Mouse (Mus musculus) kidney, embryonic 15.5 days (tissue): ENCODE measurements around the gene Gm44502. TPM values are rescaled to one million over a fixed set of nuclear protein-coding genes. Genes with fewer than 3 reads are reported as not detected.

Experiments used
- ATAC-seq: fragments of 200-750 bp; cut with Nextera tagmentation; replicated peaks from 2 replicates; pipeline ENCODE4 v1.8.0; 2017; ENCODE audit warnings: moderate TSS enrichment; ENCODE audit not compliant: low FRiP score
- H3K27ac ChIP-seq: fragments of 300-500 bp; sonication (generic); 2 replicates; pipeline ENCODE4 v1.5.1; 2015; ENCODE audit warnings: mild to moderate bottlenecking, inconsistent platforms
- H3K27me3 ChIP-seq: fragments of 300-500 bp; sonication (generic); 2 replicates; pipeline ENCODE4 v1.6.1; 2015; ENCODE audit warnings: inconsistent platforms
- H3K36me3 ChIP-seq: fragments of 300-500 bp; sonication (generic); 2 replicates; pipeline ENCODE4 v1.6.1; 2015; ENCODE audit warnings: inconsistent platforms
- H3K4me1 ChIP-seq: fragments of 300-500 bp; sonication (generic); 2 replicates; pipeline ENCODE4 v1.6.1; 2015; ENCODE audit warnings: inconsistent platforms
- H3K4me2 ChIP-seq: fragments of 300-500 bp; sonication (generic); 2 replicates; pipeline ENCODE4 v1.6.1; 2015; ENCODE audit warnings: moderate library complexity, mild to moderate bottlenecking, inconsistent platforms
- H3K4me3 ChIP-seq: fragments of 300-500 bp; sonication (generic); replicated peaks from 2 replicates; pipeline ENCODE4 v1.5.1; 2015; ENCODE audit warnings: mild to moderate bottlenecking, inconsistent platforms
- H3K9ac ChIP-seq: fragments of 300-500 bp; sonication (generic); 2 replicates; pipeline ENCODE4 v1.6.1; 2015; ENCODE audit warnings: mild to moderate bottlenecking, inconsistent platforms
- H3K9me3 ChIP-seq: fragments of 300-500 bp; sonication (generic); replicated peaks from 2 replicates; pipeline ENCODE4 v1.6.1; 2016; ENCODE audit warnings: inconsistent platforms
- WGBS: fragments of 180-500 bp; shearing (Covaris S2); methylation state at CpG from one replicate; pipeline ENCODE4 v1.1.7; 2015; ENCODE audit warnings: mixed read lengths; 5-methylcytosine and 5-hydroxymethylcytosine counted together
- polyA plus RNA-seq: library from polyadenylated mRNA; unstranded; fragments of >200 nt; fragmentation: Nextera tagmentation; extraction: Ambion mirVana; gene quantifications from 2 replicates; pipeline ENCODE4 v1.2.1, GENCODE M21; 2015

Gene Gm44502
- polyA plus RNA-seq, 1 experiment from 2014 or later: not detected

DNA sequence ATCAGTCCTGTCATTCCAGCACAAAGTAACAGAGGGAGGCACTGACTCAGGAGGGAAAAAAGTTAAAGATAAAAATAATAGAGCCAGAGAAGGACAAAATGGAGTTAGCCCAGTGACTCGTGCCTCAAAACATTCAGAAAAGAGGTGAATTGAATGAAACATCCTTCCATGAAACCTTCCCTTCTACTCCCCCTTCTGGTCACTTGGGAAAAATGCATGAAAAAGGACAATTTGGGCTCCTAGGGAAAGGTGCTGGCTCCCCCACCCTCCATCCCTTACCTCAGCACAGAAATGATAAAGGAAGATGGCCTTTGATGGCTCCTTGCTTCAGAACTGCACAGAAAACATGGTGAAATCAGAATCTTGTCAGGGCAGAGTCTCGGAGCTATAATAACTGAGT lies 39.1 kb upstream of the Gm44502 start:
- H3K4me1 ChIP-seq: no peaks in the 10 kb centered on the region
- no peak for ATAC-seq
- 40% methylated on average over 2 of the region's 2 CpGs for WGBS

DNA sequence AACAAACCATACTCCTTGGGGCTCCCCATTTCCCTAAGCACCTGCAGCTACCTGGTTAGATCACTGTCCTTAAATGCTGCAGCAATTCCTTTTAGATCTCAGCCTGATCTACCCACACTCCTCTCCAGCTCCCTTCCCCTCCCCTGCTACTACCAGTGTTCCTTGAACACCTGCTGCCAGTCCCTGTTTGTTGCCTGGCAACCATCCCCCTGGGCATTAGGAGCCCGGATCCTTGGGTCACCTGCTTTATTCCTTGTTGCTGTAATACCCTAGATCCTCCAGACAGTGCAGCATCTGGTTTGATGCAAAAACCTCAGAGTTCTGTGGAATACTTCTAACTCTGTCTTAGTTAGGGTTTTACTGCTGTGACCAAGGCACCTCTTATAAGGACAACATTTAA lies 35.6 kb upstream of the Gm44502 start:
- Histone ChIP-seq H3K9me3 (no peaks in the 10 kb centered on the region), H3K9ac (no peak overlapping the region), H3K4me3 (no peak overlapping the region), H3K27ac (no peak overlapping the region), H3K4me2 (no peak overlapping the region), H3K27me3 (no peaks in the 10 kb centered on the region), H3K36me3 (no peaks in the 10 kb centered on the region), H3K4me1 (no peaks in the 10 kb centered on the region)
- 5% methylated on average over 1 of the region's 1 CpGs for WGBS
- ATAC-seq: no peak

More for the DNA sequence above, 39.1 kb upstream of the Gm44502 start:
- Histone ChIP-seq H3K36me3 (no peaks in the 10 kb centered on the region), H3K27me3 (no peaks in the 10 kb centered on the region), H3K27ac (no peak overlapping the region), H3K4me2 (no peak overlapping the region), H3K9me3 (no peaks in the 10 kb centered on the region), H3K9ac (no peak overlapping the region), H3K4me3 (no peak overlapping the region)

DNA sequence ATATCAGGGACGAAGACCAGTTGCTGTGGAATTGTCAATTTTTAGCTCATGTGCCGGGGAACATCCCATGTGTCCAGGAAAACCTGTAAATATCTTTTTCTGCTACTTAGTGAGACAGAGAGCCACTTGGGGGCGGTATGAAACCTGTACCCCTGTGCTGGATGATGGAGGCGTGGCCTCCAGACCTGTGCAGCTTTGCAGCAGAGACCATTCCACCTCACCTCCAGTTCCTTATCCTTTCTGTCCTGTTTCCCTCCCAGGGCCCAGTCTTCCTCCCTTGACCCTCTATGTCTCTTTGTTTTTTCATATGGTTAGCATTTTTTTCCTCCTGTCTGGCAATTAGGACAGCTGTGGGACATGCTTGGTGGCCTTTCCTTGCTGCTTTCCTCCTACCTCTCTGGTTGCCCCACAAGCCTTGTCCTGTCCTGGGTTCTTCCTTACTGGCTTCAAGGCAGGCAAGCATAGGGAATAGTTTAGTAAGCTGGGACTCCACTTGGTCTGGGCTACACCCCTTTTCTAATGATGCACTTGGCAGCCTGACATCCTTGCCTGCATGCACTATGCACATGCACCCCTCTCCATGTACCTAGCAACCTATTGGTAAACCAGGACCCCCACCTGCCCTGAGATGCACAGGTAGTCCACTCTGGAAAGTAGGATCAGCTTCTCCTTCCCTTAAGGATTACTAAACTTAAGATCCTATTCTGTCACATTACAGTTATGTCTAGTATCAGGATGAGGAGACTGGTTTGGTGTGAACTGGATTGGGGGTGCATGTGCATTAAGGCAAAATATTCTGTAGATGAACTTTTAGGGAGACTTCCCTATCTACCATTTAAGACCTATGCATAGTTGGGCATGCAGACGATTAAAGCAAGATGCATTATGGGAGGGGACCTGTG lies 34.1 kb upstream of the Gm44502 start:
- Histone ChIP-seq H3K27ac (no peak overlapping the region), H3K4me1 (no peaks in the 10 kb centered on the region), H3K4me2 (no peak overlapping the region), H3K4me3 (no peak overlapping the region), H3K9ac (no peak overlapping the region), H3K9me3 (no peaks in the 10 kb centered on the region), H3K27me3 (no peaks in the 10 kb centered on the region), H3K36me3 (no peaks in the 10 kb centered on the region)
- 56% methylated on average over 5 of the region's 5 CpGs for WGBS
- no peak for ATAC-seq

DNA sequence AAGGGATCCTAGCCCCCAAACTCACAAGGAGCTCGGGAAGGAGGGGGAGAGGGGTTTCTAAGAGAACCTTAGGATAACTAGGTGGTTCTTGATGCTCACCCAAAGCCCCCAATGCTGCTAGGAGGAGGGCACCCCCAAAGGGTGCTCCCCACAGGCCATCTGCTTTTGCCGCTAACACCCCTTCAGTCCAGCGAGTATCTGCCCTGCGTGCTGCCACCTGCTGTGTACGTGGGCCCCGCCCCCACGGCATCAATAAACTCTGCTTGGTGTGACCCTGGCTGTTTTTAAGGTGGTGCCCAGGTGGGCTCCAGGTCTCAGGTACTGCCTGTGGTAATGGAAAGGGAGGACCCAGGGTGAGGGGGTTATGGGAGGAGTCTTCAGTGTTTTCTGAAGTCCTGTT lies 32.7 kb upstream of the Gm44502 start:
- H3K9me3 ChIP-seq: no peaks in the 10 kb centered on the region
- no peak for ATAC-seq
- no peaks in the 10 kb centered on the region for H3K36me3 ChIP-seq
- H3K27me3 ChIP-seq: no peaks in the 10 kb centered on the region
- H3K4me1 ChIP-seq: no peaks in the 10 kb centered on the region
- no peak overlapping the region for H3K4me3 ChIP-seq
- 74% methylated on average over 7 of the region's 7 CpGs for WGBS
- H3K9ac ChIP-seq: no peak overlapping the region
- H3K4me2 ChIP-seq: no peak overlapping the region
- no peak overlapping the region for H3K27ac ChIP-seq

DNA sequence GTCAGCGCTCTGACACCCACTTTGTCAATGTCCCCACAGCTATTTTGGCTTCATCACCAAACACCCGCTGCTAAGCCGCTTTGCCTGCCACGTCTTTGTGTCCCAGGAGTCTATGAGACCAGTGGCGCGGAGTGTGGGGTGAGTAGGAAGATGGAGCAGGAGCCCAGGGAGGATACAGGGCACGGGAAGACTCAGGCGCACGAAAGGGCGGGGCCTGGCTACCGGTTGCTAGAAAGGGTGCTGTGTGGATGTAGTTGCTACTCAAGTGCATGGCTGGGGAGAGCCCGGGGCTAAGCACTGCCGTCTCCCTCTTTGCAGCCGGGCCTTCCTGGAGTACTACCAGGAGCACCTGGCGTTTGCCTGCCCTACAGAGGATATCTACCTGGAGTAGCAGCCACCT lies 31.8 kb upstream of the Gm44502 start:
- Histone ChIP-seq H3K36me3 (no peaks in the 10 kb centered on the region), H3K27ac (no peak overlapping the region), H3K4me3 (no peak overlapping the region), H3K9ac (no peak overlapping the region), H3K4me2 (no peak overlapping the region), H3K9me3 (no peaks in the 10 kb centered on the region), H3K27me3 (no peaks in the 10 kb centered on the region), H3K4me1 (no peaks in the 10 kb centered on the region)
- ATAC-seq: no peak
- 84% methylated on average over 15 of the region's 15 CpGs for WGBS

DNA sequence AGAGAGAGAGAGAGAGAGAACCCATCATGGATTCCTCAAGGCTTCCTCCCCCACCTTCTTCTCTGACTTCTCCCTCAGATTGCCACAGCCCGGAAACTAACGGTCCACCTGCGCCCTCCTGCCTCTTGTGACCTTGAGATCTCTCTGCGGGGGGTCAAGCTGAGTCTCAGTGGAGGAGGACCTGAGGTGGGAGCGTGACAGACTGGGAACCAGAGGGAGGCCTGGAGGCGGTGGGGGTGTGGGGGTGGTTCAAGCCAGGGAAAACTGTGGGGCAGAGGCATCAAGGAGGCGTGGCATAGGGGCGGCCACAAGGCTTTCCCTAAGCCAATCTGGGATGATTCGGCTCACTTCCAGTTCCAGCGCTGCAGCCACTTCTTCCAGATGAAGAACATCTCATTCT lies 30.8 kb upstream of the Gm44502 start:
- 72% methylated on average over 10 of the region's 10 CpGs for WGBS
- H3K4me2 ChIP-seq: no peak overlapping the region
- ATAC-seq: no peak

DNA sequence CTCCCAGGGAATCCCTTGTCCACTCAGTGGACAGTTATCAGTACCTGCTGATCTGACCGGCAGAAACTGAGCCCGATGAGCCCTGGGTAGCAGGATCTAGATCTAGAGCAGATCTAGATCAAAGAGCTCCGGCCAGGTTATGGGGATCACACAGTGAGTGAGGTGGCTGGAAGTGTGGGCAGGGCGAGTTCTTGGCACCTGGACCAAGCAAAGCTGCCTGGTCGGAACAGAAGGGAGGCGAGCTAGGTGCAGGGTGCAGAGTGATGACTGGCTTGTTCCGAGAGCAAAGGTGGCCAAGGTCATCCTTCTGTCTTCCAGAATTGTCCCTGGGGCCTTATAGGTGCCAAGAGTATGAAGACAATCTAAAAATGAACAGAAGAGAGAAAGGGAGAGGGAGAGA lies 30.3 kb upstream of the Gm44502 start:
- H3K27me3 ChIP-seq: 0 out of 2 replicates have a peak, but pooled peaks cover 11% of the 10 kb centered on the region
- no peaks in the 10 kb centered on the region for H3K4me1 ChIP-seq
- H3K4me2 ChIP-seq: no peak overlapping the region
- no peaks in the 10 kb centered on the region for H3K36me3 ChIP-seq
- H3K27ac ChIP-seq: no peak overlapping the region
- WGBS: 82% methylated on average over 7 of the region's 7 CpGs
- ATAC-seq: no peak
- H3K4me3 ChIP-seq: no peak overlapping the region
- no peaks in the 10 kb centered on the region for H3K9me3 ChIP-seq
- H3K9ac ChIP-seq: no peak overlapping the region

More for the DNA sequence above, 30.8 kb upstream of the Gm44502 start:
- Histone ChIP-seq H3K4me1 (no peaks in the 10 kb centered on the region), H3K27ac (no peak overlapping the region), H3K27me3 (0 out of 2 replicates have a peak, but pooled peaks cover 6% of the 10 kb centered on the region), H3K9me3 (no peaks in the 10 kb centered on the region), H3K9ac (no peak overlapping the region), H3K4me3 (no peak overlapping the region), H3K36me3 (no peaks in the 10 kb centered on the region)

DNA sequence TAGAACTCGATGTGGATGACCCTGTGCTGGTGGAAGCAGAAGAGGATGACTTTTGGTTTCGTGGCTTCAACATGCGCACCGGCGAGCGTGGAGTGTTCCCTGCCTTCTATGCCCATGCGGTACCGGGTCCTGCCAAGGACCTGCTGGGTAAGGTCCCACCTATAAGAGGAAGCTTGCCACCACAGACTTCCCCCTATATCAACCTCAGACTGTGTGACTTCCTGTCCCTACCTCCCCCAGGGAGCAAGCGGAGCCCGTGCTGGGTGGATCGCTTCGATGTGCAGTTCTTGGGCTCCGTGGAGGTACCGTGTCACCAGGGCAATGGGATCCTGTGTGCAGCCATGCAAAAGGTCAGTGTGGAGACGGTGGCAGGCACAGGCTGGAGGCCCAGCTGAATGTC lies 29.4 kb upstream of the Gm44502 start:
- Histone ChIP-seq H3K4me2 (no peak overlapping the region), H3K27me3 (peaks cover 19% of the 10 kb centered on the region), H3K9ac (no peak overlapping the region), H3K27ac (no peak overlapping the region), H3K4me1 (peaks cover 7% of the 10 kb centered on the region), H3K9me3 (no peaks in the 10 kb centered on the region), H3K4me3 (no peak overlapping the region), H3K36me3 (no peaks in the 10 kb centered on the region)
- no peak for ATAC-seq
- 89% methylated on average over 15 of the region's 15 CpGs for WGBS

DNA sequence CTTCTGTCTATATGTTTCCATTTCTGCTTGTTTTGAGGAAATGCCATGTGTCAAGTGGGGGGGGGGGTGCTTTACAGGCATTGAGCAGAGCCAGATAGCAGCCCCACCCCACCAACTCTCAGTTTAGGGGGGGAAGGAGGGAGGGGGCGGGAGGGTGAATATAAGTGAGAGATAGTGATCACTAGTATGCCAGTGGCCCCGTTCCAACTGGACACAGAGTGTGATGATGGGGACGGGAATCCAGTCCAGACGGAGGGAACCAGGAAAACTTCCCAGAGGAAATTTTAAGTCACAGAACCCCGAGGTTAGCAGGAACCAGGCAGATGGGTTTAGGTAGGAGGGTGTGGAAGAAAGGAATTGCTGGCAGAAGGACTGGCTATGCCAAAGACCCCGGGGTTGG lies 26.1 kb upstream of the Gm44502 start:
- Histone ChIP-seq H3K27me3 (peaks cover 30% of the 10 kb centered on the region), H3K4me3 (no peak overlapping the region), H3K36me3 (no peaks in the 10 kb centered on the region), H3K9ac (no peak overlapping the region), H3K27ac (no peak overlapping the region), H3K4me1 (peaks cover 13% of the 10 kb centered on the region), H3K9me3 (no peaks in the 10 kb centered on the region), H3K4me2 (no peak overlapping the region)
- 77% methylated on average over 6 of the region's 6 CpGs for WGBS
- ATAC-seq: no peak

DNA sequence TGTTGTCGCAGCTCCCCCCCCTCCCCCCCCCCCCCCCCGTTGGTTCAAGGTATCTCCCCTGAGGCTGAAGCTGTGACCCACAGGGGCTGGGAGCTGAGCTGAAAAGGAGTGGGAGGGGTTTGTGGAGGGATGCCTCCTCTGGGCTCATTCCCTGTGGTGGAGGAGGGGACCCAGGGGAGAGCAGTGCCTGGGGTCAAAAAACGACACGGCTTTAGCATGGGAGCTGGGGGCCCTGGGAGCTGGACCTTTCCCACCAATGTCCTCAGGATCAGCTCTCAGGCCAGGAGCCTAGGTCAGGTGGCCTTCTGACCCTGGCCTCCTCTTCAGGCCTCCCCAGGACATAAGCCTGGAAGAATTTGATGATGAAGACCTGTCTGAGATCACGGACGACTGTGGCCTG lies 25.4 kb upstream of the Gm44502 start:
- no peaks in the 10 kb centered on the region for H3K9me3 ChIP-seq
- H3K36me3 ChIP-seq: no peaks in the 10 kb centered on the region
- no peak for ATAC-seq
- WGBS: 21% methylated on average over 6 of the region's 6 CpGs
- peaks cover 30% of the 10 kb centered on the region for H3K27me3 ChIP-seq
- peaks cover 13% of the 10 kb centered on the region for H3K4me1 ChIP-seq
- H3K27ac ChIP-seq: no peak overlapping the region
- peak overlapping the region; percentile 96; the same call in 1 of the 2 replicates for H3K4me2 ChIP-seq
- H3K4me3 ChIP-seq: no peak overlapping the region
- H3K9ac ChIP-seq: no peak overlapping the region

DNA sequence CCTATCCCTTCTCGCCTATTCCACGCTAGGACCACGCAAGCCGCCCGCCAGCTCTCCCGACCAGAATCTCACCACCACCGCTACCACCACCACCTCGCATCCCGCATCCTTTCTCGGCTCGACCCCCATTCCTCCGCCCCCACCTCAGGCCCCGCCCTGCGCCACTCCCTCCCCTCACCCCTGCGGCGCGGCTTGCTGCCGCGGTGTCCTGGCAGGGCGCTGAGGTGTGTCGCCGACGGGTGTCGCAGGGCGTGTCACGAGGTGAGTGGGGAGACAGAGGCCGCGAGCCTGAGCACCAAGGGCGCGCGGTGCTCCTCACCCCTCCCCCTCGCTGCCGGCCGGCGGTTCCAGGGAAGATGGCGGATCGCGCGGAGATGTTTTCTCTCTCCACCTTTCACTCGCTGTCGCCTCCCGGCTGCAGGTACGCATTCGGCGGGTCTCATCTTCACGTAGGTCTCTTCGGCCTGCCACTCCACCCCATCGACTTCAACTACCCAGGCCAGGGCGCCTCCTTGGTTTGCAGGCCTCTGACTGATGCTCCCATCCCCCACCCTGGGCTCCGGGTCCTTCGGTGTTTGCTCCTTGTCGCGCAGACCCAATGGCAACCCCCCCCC lies 24.5 kb upstream of the Gm44502 start, which contains the start of gene Mapk8ip2:
Gene Mapk8ip2 (plus strand): TSS at position 49 of the 614 bp plus-strand sequence.
- Histone ChIP-seq H3K4me3 (peak within 1 kb of the TSS; percentile 50), H3K4me2 (peak within 1 kb of the TSS; percentile 96)
- ATAC-seq: peak; percentile 26; the same call in 1 of the 2 replicates

More for the DNA sequence above, 24.5 kb upstream of the Gm44502 start, which contains the start of gene Mapk8ip2:
- Histone ChIP-seq H3K27me3 (peaks cover 30% of the 10 kb centered on the region), H3K36me3 (no peaks in the 10 kb centered on the region), H3K27ac (no peak within 1 kb of the TSS), H3K9me3 (no peaks in the 10 kb centered on the region), H3K4me1 (peaks cover 13% of the 10 kb centered on the region), H3K9ac (no peak within 1 kb of the TSS)
- under 1% methylated on average over 53 of the region's 53 CpGs for WGBS
